Mouse (Mus musculus): ENCODE data around the gene Mdga2. TPM values are rescaled to one million over a fixed set of nuclear protein-coding genes. Genes with fewer than 3 reads are reported as not detected.

The Mdga2 gene
- total and polyA plus RNA-seq, 3 experiments, result 1.5 to 3.0 (median 1.6) TPM

DNA sequence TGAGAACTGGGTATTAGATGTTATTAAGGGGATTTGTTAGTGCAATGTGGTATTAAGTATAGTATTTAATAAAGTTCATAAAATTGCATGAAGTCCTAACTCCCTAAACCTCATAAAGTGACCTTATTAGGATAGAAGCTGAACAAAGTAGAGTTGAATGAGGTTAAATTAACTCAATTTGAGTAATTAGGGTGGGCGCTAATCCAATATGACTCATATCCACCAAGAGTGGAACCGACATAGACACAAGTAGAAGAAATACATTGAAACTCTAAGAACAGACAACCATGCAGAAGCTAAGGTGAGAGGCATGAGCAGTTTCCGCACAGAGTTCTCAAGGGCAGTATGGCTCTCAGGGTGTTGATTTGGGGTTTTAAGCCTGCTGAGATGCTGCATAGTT is 165.7 kb downstream of the Mdga2 start:
- DNase-seq, result no peak

DNA sequence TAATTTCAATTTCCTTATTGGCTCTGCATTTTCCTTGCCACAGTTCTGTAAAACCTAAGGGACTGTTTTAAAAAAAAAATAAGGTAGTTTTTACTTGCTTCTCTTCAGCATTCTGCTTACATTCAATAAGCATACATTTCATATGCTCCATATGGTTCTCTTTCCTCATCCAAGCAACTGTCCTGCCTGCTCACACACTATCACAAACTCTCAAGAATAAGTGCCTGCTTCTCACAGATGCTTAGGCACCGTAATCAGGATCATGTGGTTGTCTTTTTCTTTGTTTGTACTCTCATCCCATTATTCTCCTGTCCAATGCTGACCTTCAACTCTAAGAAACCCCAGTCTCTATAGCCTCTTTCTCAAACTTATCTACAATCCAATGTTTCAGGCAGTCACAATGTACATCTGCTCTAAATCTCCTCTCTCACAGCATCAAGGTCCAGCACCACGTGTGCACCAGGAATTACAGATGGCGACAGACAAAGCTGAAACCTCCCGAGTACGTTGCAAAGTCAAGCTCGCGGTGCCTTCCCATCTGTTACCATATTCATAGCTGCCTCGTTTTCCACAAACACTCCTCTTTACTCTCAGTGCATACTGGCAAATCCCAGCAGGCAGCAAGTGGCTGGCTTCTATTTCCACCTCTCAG is 177.1 kb downstream of the Mdga2 start:
- DNase-seq, result no peak

DNA sequence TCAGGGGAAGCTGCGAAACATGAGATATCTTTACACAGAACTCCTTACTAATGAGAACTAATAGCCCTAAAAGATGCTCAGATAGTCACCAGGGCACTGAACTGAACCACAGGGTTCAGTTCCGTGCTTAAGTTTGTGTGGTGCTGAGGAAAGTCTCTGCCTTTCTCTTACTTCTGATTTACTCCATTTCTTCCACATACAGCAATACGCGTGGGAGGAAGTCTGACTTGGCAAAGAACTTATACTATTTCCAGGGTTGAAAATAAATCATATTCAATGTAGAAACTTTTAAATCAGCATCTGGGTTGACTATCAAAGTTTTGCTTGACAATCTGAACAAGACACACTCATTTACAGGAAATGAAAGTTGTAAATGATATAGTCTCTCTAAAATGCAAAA is 180.5 kb downstream of the Mdga2 start:
- no peak for DNase-seq

- no peak for DNase-seq
Observed at GRCm38 (mm10) chr12:67035509-67036261, 186.7 kb downstream of the Mdga2 start.

DNA sequence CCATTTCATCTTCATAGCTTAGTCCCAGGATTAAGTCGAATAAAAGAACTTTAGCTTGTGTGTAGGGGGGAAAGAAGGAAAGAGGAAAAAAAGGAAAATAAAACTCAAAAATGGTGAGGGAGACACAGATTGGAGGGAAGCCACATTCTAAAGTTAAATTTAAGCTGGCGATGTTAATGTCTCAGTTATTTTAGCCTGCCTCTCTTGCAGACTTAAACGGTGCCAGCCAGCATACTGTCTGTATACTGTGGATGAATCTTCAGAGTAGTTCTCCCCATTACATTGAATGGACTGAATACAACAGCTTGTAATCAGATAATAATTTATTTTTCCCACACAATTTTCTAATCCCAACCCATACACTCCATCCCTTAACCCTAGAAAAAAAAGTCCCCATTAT is 205.2 kb downstream of the Mdga2 start:
- DNase-seq, result no peak

DNA sequence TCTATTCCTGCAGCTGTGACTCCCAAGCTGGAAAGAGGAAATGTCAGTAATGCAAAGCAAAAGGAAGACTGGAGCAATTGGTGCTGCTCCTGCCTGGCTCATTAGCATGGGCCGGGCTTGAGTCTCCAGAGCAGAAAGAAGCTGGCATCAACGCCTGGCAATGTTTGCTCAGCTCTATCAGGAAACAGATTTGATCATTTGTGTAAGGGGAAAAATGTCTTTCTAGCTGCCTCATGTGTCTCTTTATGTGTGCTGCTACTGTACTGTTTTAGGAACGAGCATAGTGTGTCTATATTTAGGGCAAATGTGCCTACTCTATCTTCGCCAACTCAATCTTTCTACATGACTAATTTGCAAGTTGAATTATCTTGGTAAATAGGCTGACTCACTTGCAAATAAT is 211.0 kb downstream of the Mdga2 start:
- DNase-seq, result no peak

DNA sequence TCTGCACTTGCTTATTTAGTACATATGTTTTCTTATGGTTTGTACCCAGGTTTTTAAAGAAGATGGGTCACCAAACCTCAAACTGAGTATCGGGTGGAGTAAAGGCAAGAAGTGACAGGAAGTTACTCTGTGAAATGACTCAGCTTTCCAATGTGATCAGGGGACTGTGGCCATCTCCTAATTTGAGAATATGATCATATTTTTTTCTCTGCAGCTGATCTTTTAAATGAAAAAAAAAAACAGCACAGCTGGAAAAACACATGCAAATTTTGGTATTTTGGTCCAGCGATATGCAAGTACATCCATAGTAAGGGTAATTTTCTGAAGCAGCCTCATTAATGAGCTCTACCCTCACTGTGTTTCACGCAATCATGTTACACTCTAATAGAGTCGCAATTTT is 212.0 kb downstream of the Mdga2 start:
- no peak for DNase-seq

- no peak for DNase-seq
Observed at GRCm38 (mm10) chr12:67009191-67009590, 213.2 kb downstream of the Mdga2 start.

GRCm38 (mm10) chr12:66954129-66954528 is 268.2 kb downstream of the Mdga2 start:
- no peak for DNase-seq

- DNase-seq, result no peak
Observed at GRCm38 (mm10) chr12:66915741-66916140, 306.6 kb downstream of the Mdga2 start.

- no peak for DNase-seq
Observed at GRCm38 (mm10) chr12:66899366-66899765, 323.0 kb downstream of the Mdga2 start.

DNA sequence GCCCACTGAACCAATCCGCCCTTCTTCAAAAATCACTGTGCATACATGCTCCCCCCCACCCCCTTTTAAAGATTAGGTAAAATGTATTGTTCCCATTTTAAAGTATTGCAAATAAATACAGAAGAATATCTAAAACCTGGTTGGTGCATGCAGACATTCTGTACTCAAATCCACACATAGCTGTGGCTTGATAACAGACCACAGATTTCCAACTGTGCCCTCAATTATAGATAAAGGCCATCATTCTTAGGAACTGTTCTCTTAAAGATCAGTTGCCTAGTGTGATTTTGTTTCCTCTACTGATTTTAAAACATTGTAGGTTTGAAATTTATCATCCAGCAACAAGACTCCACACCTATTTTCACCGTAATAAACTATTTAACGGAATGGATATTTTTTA is 325.6 kb downstream of the Mdga2 start:
- no peak for DNase-seq

- no peak for DNase-seq
Observed at GRCm38 (mm10) chr12:66890296-66890695, 332.1 kb downstream of the Mdga2 start.

GRCm38 (mm10) chr12:66889276-66889675 is 333.1 kb downstream of the Mdga2 start:
- no peak for DNase-seq

- DNase-seq, result no peak
Observed at GRCm38 (mm10) chr12:66888636-66889035, 333.7 kb downstream of the Mdga2 start.

DNA sequence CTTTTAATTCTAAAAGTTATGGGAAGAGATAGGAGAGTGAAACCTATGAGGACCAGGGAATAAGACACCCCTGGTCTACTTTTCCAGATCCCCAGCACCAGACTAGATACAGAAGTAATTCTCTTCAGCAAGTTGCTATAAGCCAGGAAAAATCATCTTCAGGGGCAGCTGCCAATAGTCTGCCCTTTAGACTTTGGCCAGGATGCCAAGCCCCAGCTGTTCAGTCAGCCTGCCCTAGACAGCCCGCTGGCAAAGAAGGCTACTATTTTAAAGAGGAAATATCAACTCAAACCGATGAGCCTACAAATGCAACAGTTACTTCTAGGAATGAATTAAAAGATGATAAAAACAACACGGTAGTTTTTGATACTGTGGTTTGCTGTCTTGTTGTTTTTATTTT is 356.1 kb downstream of the Mdga2 start:
- no peak for DNase-seq

DNA sequence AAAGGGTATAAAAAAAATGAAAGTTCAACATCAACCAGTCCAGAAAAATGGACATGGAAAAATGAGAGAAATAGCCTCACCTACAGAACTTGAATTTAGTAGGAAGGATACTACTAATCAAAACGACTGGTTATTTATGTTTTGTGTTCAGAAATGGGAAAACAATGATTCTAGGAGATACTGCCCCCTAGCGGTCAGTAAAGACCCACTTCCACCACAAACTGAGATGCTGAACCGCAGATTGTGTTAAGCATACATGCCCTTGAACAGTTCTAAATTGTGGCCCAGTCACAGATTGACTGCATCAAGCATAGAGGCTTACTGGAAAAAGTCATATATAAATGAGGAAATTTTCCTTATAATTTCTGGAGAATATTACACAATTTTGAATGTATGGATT is 369.2 kb downstream of the Mdga2 start:
- DNase-seq, result no peak

DNA sequence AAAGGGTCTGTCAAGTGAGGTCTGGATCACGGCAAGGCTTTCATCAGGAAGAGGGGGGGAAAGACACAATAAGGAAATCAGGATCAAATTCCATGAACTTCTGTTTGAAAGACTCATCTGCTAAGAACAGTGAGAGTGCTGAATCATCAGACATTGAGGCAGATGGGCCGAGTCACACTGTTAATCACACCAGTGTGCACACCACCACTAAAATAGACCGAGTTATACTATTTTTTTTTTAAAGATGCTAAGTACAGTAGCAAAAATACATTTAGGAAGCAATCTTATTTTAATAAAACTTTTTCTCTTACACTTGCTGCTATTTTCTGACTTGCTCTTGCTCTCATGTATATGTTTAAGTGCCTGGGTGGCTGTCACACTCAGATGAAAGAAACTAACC is 382.0 kb downstream of the Mdga2 start:
- DNase-seq, result no peak

DNA sequence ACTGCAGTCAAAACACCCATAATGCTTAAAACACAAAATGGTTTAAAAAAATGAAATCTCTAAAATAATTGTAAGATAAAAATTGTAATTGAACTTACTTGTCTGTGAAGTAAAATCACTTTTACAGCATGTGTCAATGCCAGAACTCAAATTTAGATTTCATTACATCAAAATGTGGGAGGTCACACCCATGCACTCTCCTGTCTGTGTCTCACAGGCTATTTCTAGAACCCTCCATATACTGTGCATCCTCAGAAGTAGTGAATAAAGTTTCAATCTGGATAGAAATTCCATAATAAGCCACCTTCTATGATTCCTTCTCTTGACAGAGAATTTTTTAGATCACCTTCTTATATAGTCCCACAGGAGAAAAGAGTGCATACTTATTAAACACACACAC is 466.7 kb downstream of the Mdga2 start:
- no peak for DNase-seq

DNA sequence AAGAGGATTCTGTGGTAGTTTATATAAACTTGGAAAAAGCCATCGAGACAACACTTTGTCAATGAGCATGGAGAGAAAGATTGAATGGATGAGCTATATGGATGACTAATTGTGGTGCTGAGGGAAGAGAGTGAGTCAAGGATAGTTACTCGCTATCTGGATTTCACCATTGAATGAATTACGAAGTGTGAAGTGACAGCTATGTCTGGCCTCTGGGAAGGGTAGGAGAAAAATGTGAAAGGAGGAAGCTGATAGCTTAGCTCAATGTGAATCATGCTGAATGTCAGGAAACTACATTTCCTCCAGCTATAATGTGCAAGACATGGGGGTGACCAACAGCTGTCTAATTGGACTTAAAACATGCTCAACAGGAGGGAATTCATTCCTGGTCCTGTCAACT is 487.8 kb downstream of the Mdga2 start:
- peak; percentile 1 for DNase-seq

- no peak for DNase-seq
Observed at GRCm38 (mm10) chr12:66724474-66724873, 497.9 kb downstream of the Mdga2 start.

DNA sequence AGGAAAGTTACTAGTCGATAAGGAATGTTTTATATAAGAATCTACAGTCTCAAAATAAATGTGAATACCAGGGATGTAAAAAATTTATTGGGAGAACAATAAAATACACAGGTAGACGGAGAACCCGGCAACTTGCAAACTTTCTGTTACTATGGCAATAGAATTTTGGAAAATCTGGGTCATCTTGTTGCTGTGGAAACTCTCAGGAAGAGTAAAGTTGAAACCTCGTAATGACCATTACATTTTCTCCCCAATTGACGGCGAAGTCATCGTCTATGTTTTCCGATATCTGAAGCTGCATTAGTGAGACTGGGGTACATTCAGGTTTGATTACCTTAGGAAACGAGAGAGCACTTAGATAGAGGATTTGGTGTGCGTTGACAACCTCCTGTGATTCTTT is 514.0 kb downstream of the Mdga2 start:
- no peak for DNase-seq

GRCm38 (mm10) chr12:66707431-66707830 is 514.9 kb downstream of the Mdga2 start:
- peak; percentile 1 for DNase-seq

- no peak for DNase-seq
Observed at GRCm38 (mm10) chr12:66705015-66705414, 517.3 kb downstream of the Mdga2 start.

All from adrenal gland, adult 2 months (tissue).